Mouse (Mus musculus): ENCODE measurements around the gene Kif4.
A peak's percentile ranks its signal among the peaks of the same experiment; 100 is the strongest.

Gene Kif4

DNA sequence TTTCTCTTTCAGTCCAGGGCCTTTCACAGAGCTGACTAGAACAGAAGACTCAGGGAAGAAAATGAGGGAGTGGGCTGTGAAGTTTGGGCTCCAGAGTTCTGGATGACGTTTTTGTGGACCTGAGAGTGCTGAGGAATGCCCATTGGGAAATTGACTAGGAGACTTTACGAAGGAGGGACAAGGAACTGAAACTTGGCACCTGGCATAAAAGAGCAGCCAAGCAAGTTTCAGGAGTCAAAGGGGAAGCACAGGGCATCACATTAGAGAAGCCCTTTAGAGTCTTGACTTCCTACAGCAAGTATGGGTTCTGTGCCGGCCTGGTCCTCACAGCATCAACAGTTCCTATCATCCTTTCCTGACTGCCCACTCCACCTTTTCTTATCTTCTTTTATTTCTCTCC is 149.9 kb downstream of the Kif4 start:
- Histone ChIP-seq H3K9me3 (ENCODE audit: low read length) (no peaks in the 10 kb centered on the region), H3K36me3 (ENCODE audit: insufficient read depth, low read length) (no peaks in the 10 kb centered on the region), H3K4me3 (replicated peaks; ENCODE audit: low read length) (no peak overlapping the region), H3K27me3 (ENCODE audit: insufficient read depth, low read length) (no peaks in the 10 kb centered on the region), H3K4me1 (replicated peaks; ENCODE audit: low read depth, low read length) (peaks cover 30% of the 10 kb centered on the region)
- TF ChIP-seq CTCF (conservative IDR thresholded peaks at IDR 0.05; ENCODE audit: low read length) = no peak
- TF ChIP-seq POU5F1 (IDR thresholded peaks at IDR 0.05; ENCODE audit: borderline replicate concordance, low read length) = no peak
- no peak for TF ChIP-seq NANOG (IDR thresholded peaks at IDR 0.05; ENCODE audit: borderline replicate concordance, low read length)

DNA sequence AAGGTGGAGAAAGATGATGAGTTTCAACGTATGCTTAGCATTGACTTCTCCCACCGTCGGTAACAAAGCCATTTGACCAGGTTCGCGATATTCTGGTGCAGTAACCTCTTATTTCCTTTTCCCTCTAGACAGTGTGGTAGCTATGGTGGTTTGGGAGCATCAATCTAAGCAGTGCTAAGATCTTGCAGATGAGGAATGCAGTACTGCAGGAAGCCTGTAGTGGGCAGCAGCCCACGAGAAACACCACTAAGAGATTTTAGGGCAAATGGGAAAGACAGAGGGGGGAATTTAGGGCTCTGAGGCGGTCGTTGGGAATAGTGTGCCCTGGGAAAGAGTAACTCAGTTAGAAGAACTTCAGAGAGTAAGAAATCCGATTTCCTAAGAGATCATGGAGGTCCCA is 151.0 kb downstream of the Kif4 start:
- Histone ChIP-seq H3K4me1 (replicated peaks; ENCODE audit: low read depth, low read length) (peaks cover 40% of the 10 kb centered on the region), H3K4me3 (replicated peaks; ENCODE audit: low read length) (peak overlapping the region; percentile 81), H3K9me3 (ENCODE audit: low read length) (no peaks in the 10 kb centered on the region), H3K36me3 (ENCODE audit: insufficient read depth, low read length) (no peaks in the 10 kb centered on the region), H3K27me3 (ENCODE audit: insufficient read depth, low read length) (no peaks in the 10 kb centered on the region)
- no peak for TF ChIP-seq POU5F1 (IDR thresholded peaks at IDR 0.05; ENCODE audit: borderline replicate concordance, low read length)
- no peak for TF ChIP-seq NANOG (IDR thresholded peaks at IDR 0.05; ENCODE audit: borderline replicate concordance, low read length)
- TF ChIP-seq CTCF (conservative IDR thresholded peaks at IDR 0.05; ENCODE audit: low read length) = peak; percentile 80
